Mouse (Mus musculus): ENCODE measurements around the gene Psmd3.

Gene Psmd3

GRCm38 (mm10) chr11:98744456-98745019 lies 62.2 kb downstream of the Psmd3 start:
- DNase-seq (ENCODE audit: low read depth, low spot score), result no peak
